Mouse (Mus musculus) heart, adult 8-10 months (tissue): ENCODE measurements around the gene Gm17026. TPM values are rescaled to one million over a fixed set of nuclear protein-coding genes. Genes with fewer than 3 reads are reported as not detected.
"Not testable (repeated sequence)": the region's sequence is repeated elsewhere in the genome, so short reads cannot be mapped to it uniquely, and the experiment has no call there.

Experiments used
- DNase-seq: peaks from one replicate; pipeline ENCODE4 v3.0.0; 2022; ENCODE audit warnings: low spot score
- microRNA-seq: library from miRNA; unstranded; fragments of <30 nt; microRNA quantifications from one replicate; pipeline ENCODE4 v1.2.0, GENCODE M21; 2022
- total RNA-seq, 4 experiments: library from RNA; stranded (reverse); gene quantifications; 2 replicates each; pipeline ENCODE4 v1.2.4; 2022

The Gm17026 gene
- not detected for total RNA-seq

- not testable (repeated sequence) for DNase-seq
Observed at GRCm38 (mm10) chr14:42259948-42260347, at the start of gene Gm17026. TSS of gene Gm17026 (minus strand) at chr14:42260048.

- not testable (repeated sequence) for DNase-seq
Observed at GRCm38 (mm10) chr14:42297258-42297657, 37.4 kb upstream of the Gm17026 start, which contains the start of gene Gm9611. TSS of gene Gm9611 (minus strand) at chr14:42297358.

GRCm38 (mm10) chr14:42216766-42217537 lies 42.9 kb downstream of the Gm17026 start:
- DNase-seq, result not testable (repeated sequence)

Small RNA genes within 50 kb of the gene (microRNA-seq; reads per million reads assigned to microRNA genes)
- not detected for gene Gm25208
- gene Gm25892, result not detected

Other genes with a start within 250 kb of the Gm17026 start
- not detected for gene Gm7951, start 142.7 kb downstream of the Gm17026 start, total RNA-seq
- not detected for gene Gm17027, start 97.4 kb downstream of the Gm17026 start, total RNA-seq
- not detected for gene Gm3573, start 69.3 kb downstream of the Gm17026 start, total RNA-seq
- gene Gm9611, start 37.3 kb upstream of the Gm17026 start, total RNA-seq, result not detected
- gene Gm7995, start 50.2 kb upstream of the Gm17026 start, total RNA-seq, result not detected
- not detected for gene Gm8005, start 179.6 kb upstream of the Gm17026 start, total RNA-seq
- gene Gm8011, start 203.8 kb upstream of the Gm17026 start, total RNA-seq, result not detected
- not detected for gene Gm8020, start 242.3 kb upstream of the Gm17026 start, total RNA-seq